Mouse (Mus musculus): ENCODE results near the gene Nek6. TPM values are rescaled to one million over a fixed set of nuclear protein-coding genes. Genes with fewer than 3 reads are reported as not detected.

Gene Nek6
- polyA plus RNA-seq, 1 experiment from 2014 or later: 35.1 TPM

DNA sequence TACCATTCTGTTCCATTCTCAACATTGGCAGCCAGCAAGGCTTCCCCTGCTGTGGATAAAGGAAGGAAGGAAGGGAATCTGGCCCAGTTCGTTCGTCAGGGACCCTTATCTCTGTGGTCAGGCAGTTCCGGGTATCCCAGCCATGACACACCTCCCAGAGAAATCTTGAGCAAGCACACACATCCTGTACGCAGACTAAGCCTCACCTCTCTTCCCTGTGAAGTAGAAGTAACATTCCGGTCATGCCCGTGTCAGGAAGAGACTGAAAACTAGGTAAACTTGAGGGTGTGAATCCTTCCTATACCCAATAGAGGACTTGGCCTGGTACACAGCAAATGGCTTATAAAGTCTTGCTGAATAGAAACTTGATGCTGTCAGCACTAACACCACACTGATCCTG, 21.9 kb downstream of the Nek6 start:
- H3K27ac ChIP-seq: no peak overlapping the region
- H3K27me3 ChIP-seq (ENCODE audit: insufficient read depth, low read length): no peaks in the 10 kb centered on the region
- TF ChIP-seq CTCF (IDR thresholded peaks at IDR 0.05; ENCODE audit: low read depth): no peak
- ATAC-seq (replicated peaks; ENCODE audit: low FRiP score, low read depth) (no peak), DNase-seq (ENCODE audit: low spot score) (peak; percentile 62)
- peaks cover 28% of the 10 kb centered on the region for H3K4me1 ChIP-seq (replicated peaks; ENCODE audit: insufficient read depth, low read length)
- H3K4me3 ChIP-seq (replicated peaks; ENCODE audit: low read depth, low read length): no peak overlapping the region
- no peaks in the 10 kb centered on the region for H3K36me3 ChIP-seq (ENCODE audit: insufficient read depth, low read length)
- no peak overlapping the region for H3K9ac ChIP-seq (ENCODE audit: low read depth, low read length)
- no peaks in the 10 kb centered on the region for H3K9me3 ChIP-seq (replicated peaks; ENCODE audit: low read length)
- H3K4me2 ChIP-seq (ENCODE audit: low read length): no peak overlapping the region
- WGBS: 49% methylated on average over 6 of the region's 6 CpGs

DNA sequence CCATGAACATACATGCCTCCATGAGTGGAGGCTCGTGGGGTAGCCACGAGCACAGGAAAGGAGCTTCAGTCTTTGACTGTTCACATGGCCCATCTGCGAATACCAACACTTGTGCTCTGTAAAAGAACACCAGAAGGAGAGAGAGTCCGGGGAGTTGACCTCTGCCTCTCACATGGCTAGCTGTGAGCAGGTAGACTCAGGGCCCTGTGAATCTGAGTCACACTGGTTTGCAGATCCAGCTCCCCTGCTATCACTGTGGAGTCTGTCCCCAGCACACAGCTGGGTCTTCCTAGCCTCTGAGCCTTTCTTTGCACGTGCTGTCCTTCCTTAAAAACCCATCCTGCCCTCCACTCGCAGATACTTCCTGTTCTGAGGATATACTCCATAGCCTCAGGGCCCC, 22.3 kb downstream of the Nek6 start:
- no peak for DNase-seq (ENCODE audit: low spot score)
- Histone ChIP-seq H3K9ac (ENCODE audit: low read depth, low read length) (no peak overlapping the region), H3K4me3 (replicated peaks; ENCODE audit: low read depth, low read length) (no peak overlapping the region), H3K27me3 (ENCODE audit: insufficient read depth, low read length) (no peaks in the 10 kb centered on the region), H3K36me3 (ENCODE audit: insufficient read depth, low read length) (no peaks in the 10 kb centered on the region), H3K27ac (no peak overlapping the region; the same call in 1 of the 2 replicates), H3K4me2 (ENCODE audit: low read length) (no peak overlapping the region), H3K9me3 (replicated peaks; ENCODE audit: low read length) (no peaks in the 10 kb centered on the region), H3K4me1 (replicated peaks; ENCODE audit: insufficient read depth, low read length) (peaks cover 28% of the 10 kb centered on the region)
- 48% methylated on average over 6 of the region's 6 CpGs for WGBS
- ATAC-seq (replicated peaks; ENCODE audit: low FRiP score, low read depth): no peak
- TF ChIP-seq CTCF (IDR thresholded peaks at IDR 0.05; ENCODE audit: low read depth): no peak

DNA sequence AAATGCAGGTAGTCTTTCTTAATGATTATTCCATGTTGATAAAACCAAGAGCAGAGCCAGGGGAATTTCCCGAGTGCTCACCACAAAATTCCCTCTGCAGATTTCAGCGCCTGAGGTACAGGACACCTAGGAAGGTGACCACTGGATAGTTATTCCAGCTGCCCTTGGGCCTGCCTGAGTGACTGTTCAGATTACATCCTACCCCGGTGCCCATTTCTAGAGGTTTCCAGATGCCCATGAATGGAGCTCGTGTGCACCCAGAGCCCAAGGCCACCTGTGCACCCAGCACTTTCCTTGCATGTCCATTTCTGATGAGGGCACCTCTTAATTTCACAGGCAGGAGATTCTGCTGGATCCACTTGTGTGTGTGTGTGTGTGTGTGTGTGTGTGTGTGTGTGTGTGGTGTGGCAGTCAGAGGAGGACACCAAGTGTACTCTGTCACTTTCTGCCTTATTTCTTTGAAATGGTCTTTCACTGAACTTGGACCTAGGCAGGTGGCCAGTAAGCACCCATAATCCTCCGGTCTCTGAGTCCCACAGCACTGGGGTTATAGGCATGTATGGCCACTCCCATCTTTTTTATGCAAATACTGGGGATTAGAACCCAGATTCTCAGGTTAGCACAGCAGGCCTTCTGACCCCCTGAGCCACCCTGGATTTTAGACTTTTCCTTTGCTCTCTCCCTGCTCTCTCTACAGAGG, 22.9 kb downstream of the Nek6 start:
- no peak overlapping the region for H3K9ac ChIP-seq (ENCODE audit: low read depth, low read length)
- H3K9me3 ChIP-seq (replicated peaks; ENCODE audit: low read length): no peaks in the 10 kb centered on the region
- H3K27ac ChIP-seq: no peak overlapping the region; the same call in 1 of the 2 replicates
- no peak for ATAC-seq (replicated peaks; ENCODE audit: low FRiP score, low read depth)
- WGBS: 83% methylated on average over 5 of the region's 5 CpGs
- no peak for DNase-seq (ENCODE audit: low spot score)
- no peak overlapping the region for H3K4me2 ChIP-seq (ENCODE audit: low read length)
- no peak for TF ChIP-seq CTCF (IDR thresholded peaks at IDR 0.05; ENCODE audit: low read depth)
- peaks cover 28% of the 10 kb centered on the region for H3K4me1 ChIP-seq (replicated peaks; ENCODE audit: insufficient read depth, low read length)
- no peaks in the 10 kb centered on the region for H3K27me3 ChIP-seq (ENCODE audit: insufficient read depth, low read length)
- no peaks in the 10 kb centered on the region for H3K36me3 ChIP-seq (ENCODE audit: insufficient read depth, low read length)
- no peak overlapping the region for H3K4me3 ChIP-seq (replicated peaks; ENCODE audit: low read depth, low read length)

- H3K27me3 ChIP-seq (ENCODE audit: insufficient read depth, low read length): no peaks in the 10 kb centered on the region
- no peak for DNase-seq (ENCODE audit: low spot score)
- TF ChIP-seq CTCF (IDR thresholded peaks at IDR 0.05; ENCODE audit: low read depth): no peak
- H3K9ac ChIP-seq (ENCODE audit: low read depth, low read length): no peak overlapping the region
- no peak for ATAC-seq (replicated peaks; ENCODE audit: low FRiP score, low read depth)
- no peak overlapping the region for H3K4me2 ChIP-seq (ENCODE audit: low read length)
- WGBS: 70% methylated on average over 8 of the region's 8 CpGs
- no peak overlapping the region for H3K4me3 ChIP-seq (replicated peaks; ENCODE audit: low read depth, low read length)
- peaks cover 28% of the 10 kb centered on the region for H3K4me1 ChIP-seq (replicated peaks; ENCODE audit: insufficient read depth, low read length)
- H3K9me3 ChIP-seq (replicated peaks; ENCODE audit: low read length): no peaks in the 10 kb centered on the region
- 0 out of 2 replicates have a peak overlapping the region, but pooled peaks have one; percentile 19 for H3K27ac ChIP-seq
- no peaks in the 10 kb centered on the region for H3K36me3 ChIP-seq (ENCODE audit: insufficient read depth, low read length)
Observed at GRCm38 (mm10) chr2:38535051-38535450, 23.6 kb downstream of the Nek6 start.

- TF ChIP-seq CTCF (IDR thresholded peaks at IDR 0.05; ENCODE audit: low read depth): no peak
- Histone ChIP-seq H3K4me1 (replicated peaks; ENCODE audit: insufficient read depth, low read length) (peaks cover 22% of the 10 kb centered on the region), H3K9me3 (replicated peaks; ENCODE audit: low read length) (no peaks in the 10 kb centered on the region), H3K36me3 (ENCODE audit: insufficient read depth, low read length) (no peaks in the 10 kb centered on the region), H3K9ac (ENCODE audit: low read depth, low read length) (no peak overlapping the region), H3K27ac (0 out of 2 replicates have a peak overlapping the region, but pooled peaks have one; percentile 19), H3K27me3 (ENCODE audit: insufficient read depth, low read length) (no peaks in the 10 kb centered on the region), H3K4me3 (replicated peaks; ENCODE audit: low read depth, low read length) (no peak overlapping the region), H3K4me2 (ENCODE audit: low read length) (no peak overlapping the region)
- 47% methylated on average over 14 of the region's 14 CpGs for WGBS
- peak; percentile 49 for DNase-seq (ENCODE audit: low spot score)
- ATAC-seq (replicated peaks; ENCODE audit: low FRiP score, low read depth): no peak
Observed at GRCm38 (mm10) chr2:38535521-38536220, 24.2 kb downstream of the Nek6 start.

- Histone ChIP-seq H3K9ac (ENCODE audit: low read depth, low read length) (no peak overlapping the region), H3K4me2 (ENCODE audit: low read length) (no peak overlapping the region), H3K27me3 (ENCODE audit: insufficient read depth, low read length) (no peaks in the 10 kb centered on the region), H3K27ac (no peak overlapping the region), H3K4me3 (replicated peaks; ENCODE audit: low read depth, low read length) (no peak overlapping the region), H3K4me1 (replicated peaks; ENCODE audit: insufficient read depth, low read length) (peaks cover 22% of the 10 kb centered on the region), H3K36me3 (ENCODE audit: insufficient read depth, low read length) (no peaks in the 10 kb centered on the region), H3K9me3 (replicated peaks; ENCODE audit: low read length) (no peaks in the 10 kb centered on the region)
- no peak for TF ChIP-seq CTCF (IDR thresholded peaks at IDR 0.05; ENCODE audit: low read depth)
- DNase-seq (ENCODE audit: low spot score): peak; percentile 38
- 45% methylated on average over 8 of the region's 8 CpGs for WGBS
- 0 out of 2 replicates have a peak, but pooled peaks have one; percentile 27 for ATAC-seq (replicated peaks; ENCODE audit: low FRiP score, low read depth)
Observed at GRCm38 (mm10) chr2:38536331-38536731, 24.9 kb downstream of the Nek6 start.

All from kidney, postnatal 0 days (tissue).